Mouse (Mus musculus) bone marrow macrophage, adult 2 months (primary cell): ENCODE results near the gene Mroh2a. TPM values are rescaled to one million over a fixed set of nuclear protein-coding genes. Genes with fewer than 3 reads are reported as not detected.

Experiments used
- H3K27ac ChIP-seq: 2 replicates; pipeline ENCODE4 v1.5.1; 2012; ENCODE audit warnings: low read depth, low read length; ENCODE audit not compliant: insufficient read depth
- H3K4me1 ChIP-seq: 2 replicates; pipeline ENCODE4 v1.6.1; 2012; ENCODE audit warnings: low read length; ENCODE audit not compliant: control insufficient read depth, insufficient read depth
- H3K4me3 ChIP-seq: 2 replicates; pipeline ENCODE4 v1.5.1; 2012; ENCODE audit warnings: mild to moderate bottlenecking, low read length, moderate library complexity; ENCODE audit not compliant: insufficient read depth
- CTCF ChIP-seq: IDR thresholded peaks from 2 replicates; pipeline ENCODE4 v1.5.1; 2012; ENCODE audit warnings: low read depth, mild to moderate bottlenecking, low read length, moderate library complexity
- POLR2A ChIP-seq: IDR thresholded peaks from 2 replicates; pipeline ENCODE4 v1.6.1; 2012; ENCODE audit warnings: mild to moderate bottlenecking, low read depth, low read length, borderline replicate concordance
- polyA plus RNA-seq: library from polyadenylated mRNA; stranded (reverse); fragments of >200 nt; gene quantifications from 2 replicates; pipeline ENCODE4 v1.2.4, GENCODE M21; 2012; ENCODE audit not compliant: missing spikeins, insufficient read depth, insufficient read length

Mroh2a gene
- polyA plus RNA-seq, 1 experiment: 1.6 TPM

- Histone ChIP-seq H3K4me3 (no peak overlapping the region), H3K27ac (no peak overlapping the region), H3K4me1 (no peaks in the 10 kb centered on the region)
- no peak for TF ChIP-seq POLR2A
- TF ChIP-seq CTCF: no peak
Observed at GRCm38 (mm10) chr1:88206843-88207479, 19.8 kb upstream of the Mroh2a start.

- Histone ChIP-seq H3K27ac (no peak within 1 kb of the TSS), H3K4me3 (no peak within 1 kb of the TSS), H3K4me1 (no peaks in the 10 kb centered on the region)
- TF ChIP-seq CTCF (no peak), POLR2A (no peak)
Observed at GRCm38 (mm10) chr1:88211812-88212211, 15.0 kb upstream of the Mroh2a start, which contains the start of gene Ugt1a1. TSS of gene Ugt1a1 (plus strand) at chr1:88211959.

GRCm38 (mm10) chr1:88212341-88213045 lies 14.3 kb upstream of the Mroh2a start:
- TF ChIP-seq POLR2A (no peak), CTCF (no peak)
- Histone ChIP-seq H3K4me3 (no peak overlapping the region), H3K4me1 (no peaks in the 10 kb centered on the region), H3K27ac (no peak overlapping the region)

GRCm38 (mm10) chr1:88213061-88213460 lies 13.7 kb upstream of the Mroh2a start:
- TF ChIP-seq CTCF: no peak
- Histone ChIP-seq H3K27ac (no peak overlapping the region), H3K4me3 (no peak overlapping the region)

GRCm38 (mm10) chr1:88213766-88214461 lies 12.9 kb upstream of the Mroh2a start:
- H3K4me1 ChIP-seq: no peaks in the 10 kb centered on the region
- TF ChIP-seq CTCF (no peak), POLR2A (no peak)
- no peak overlapping the region for H3K4me3 ChIP-seq

More at GRCm38 (mm10) chr1:88213061-88213460, 13.7 kb upstream of the Mroh2a start:
- no peaks in the 10 kb centered on the region for H3K4me1 ChIP-seq

GRCm38 (mm10) chr1:88214462-88214952 lies 12.3 kb upstream of the Mroh2a start:
- TF ChIP-seq POLR2A (no peak), CTCF (no peak)
- H3K4me3 ChIP-seq: no peak overlapping the region
- H3K4me1 ChIP-seq: no peaks in the 10 kb centered on the region
- no peak overlapping the region for H3K27ac ChIP-seq

More at GRCm38 (mm10) chr1:88213766-88214461, 12.9 kb upstream of the Mroh2a start:
- no peak overlapping the region for H3K27ac ChIP-seq

GRCm38 (mm10) chr1:88215466-88216380 lies 11.1 kb upstream of the Mroh2a start:
- Histone ChIP-seq H3K27ac (no peak overlapping the region), H3K4me3 (no peak overlapping the region), H3K4me1 (no peaks in the 10 kb centered on the region)
- TF ChIP-seq POLR2A (no peak), CTCF (no peak)

GRCm38 (mm10) chr1:88216551-88216950 lies 10.2 kb upstream of the Mroh2a start:
- Histone ChIP-seq H3K27ac (no peak overlapping the region), H3K4me1 (no peaks in the 10 kb centered on the region), H3K4me3 (no peak overlapping the region)
- TF ChIP-seq POLR2A: no peak
- TF ChIP-seq CTCF: no peak

GRCm38 (mm10) chr1:88217144-88217543 lies 9.6 kb upstream of the Mroh2a start:
- Histone ChIP-seq H3K27ac (no peak overlapping the region), H3K4me1 (no peaks in the 10 kb centered on the region), H3K4me3 (no peak overlapping the region)
- TF ChIP-seq CTCF (no peak), POLR2A (no peak)
